Mouse (Mus musculus) CD4-positive naive resting alpha-beta T cell, adult 76 days (primary cell): ENCODE data around the gene Six4. TPM values are rescaled to one million over a fixed set of nuclear protein-coding genes. Genes with fewer than 3 reads are reported as not detected.

Experiments used
- total RNA-seq: library from RNA; stranded (reverse); gene quantifications from one replicate; pipeline ENCODE4 v1.2.4, GENCODE M21; 2023

Six4 gene
- total RNA-seq = 1.2 TPM

DNA sequence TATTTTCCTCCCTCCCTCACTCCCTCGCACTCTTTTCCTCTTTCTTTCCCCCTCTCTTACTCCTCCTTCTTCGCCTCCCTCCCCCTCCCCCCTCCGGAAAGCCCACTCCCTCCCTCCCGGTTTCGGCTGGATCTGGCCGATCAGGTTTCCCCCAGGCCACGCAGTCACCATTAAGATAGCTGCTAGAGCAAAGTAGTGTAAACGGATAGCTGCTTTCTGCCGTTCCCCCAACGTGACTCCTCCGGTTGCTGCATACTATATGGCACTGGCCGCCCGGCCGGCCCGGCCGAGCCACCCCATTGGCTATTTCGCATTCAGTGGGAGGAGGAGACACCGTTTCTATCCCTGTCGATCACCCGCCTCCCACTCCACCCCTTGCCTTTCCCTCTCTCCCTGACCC, at the start of gene Six4:
Gene Six4, minus strand, starts transcription at position 261 of the 400 bp plus-strand sequence.

DNA sequence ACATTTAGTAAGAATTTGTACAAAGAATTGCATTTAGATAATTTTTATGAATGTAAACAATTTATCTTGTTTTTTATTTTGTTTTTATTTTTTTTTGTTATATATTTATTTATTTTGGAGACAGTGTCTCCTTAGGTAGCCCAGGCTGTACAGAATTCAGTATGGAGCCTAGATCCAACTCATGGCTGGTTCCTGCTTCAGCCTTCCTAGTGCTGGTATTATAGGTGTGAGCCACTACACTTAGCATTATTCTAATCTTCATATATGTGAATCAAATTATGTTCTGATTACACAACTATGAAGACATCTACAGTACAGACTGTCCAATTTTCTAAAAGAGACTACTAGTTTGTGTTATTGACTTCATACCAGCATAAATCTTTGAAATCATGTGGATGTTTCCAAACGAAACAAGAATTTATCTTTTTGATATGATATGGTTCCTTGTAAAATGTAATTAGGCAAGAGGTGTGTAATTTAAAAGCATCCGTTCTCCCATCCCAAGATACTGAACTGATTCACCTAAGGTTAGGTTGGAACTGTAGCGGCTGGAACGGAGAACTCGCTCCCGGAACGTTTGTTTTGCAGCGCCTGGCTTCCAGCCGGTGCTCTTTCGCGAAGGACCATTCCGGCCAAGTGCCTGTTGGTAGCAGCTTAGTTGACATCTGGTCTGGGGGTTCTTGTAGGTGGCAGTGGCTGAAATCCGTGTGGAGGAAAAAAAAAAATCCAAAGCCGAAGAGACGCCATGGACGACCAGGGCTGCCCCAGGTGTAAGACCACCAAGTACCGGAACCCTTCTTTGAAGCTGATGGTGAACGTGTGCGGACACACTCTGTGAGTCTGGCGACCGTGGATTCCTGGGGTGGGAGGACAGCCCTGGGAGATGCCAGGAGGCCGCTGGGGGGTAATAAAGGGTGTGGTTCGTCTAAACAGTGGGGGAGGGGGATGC, 10.1 kb upstream of the Six4 start, which contains the start of gene Mnat1:
Gene Mnat1, plus strand, starts transcription at position 625 of the 949 bp plus-strand sequence.

DNA sequence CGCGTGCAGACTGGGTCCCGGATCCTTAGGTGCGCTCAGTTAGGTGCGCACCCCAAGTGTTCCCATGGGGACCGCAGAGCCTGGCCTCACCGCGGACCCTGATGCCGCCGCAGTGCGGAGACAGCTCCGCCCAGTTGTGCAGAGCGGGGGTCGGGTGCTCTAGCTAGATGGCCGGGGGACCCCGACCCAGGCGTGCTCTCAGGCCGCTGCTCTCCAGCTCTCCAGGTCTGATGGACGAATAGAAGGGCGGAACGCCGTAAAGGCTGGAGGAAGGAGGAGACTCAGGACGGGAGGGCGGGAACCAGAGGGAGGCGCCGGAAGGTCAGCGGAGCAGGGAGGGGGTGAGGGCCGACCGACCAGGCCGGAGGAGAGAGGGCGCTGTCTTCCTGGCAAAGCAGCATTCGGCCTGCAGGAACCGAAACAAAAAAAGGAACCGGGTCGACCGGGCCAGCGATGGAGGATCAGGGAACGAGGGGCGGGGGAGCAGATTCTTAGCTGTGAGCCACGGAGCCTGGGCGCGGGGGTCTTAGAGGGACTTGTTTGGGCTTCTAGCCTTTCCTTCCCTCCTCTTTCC, 59.5 kb downstream of the Six4 start, which contains the start of gene Six1:
Gene Six1, minus strand, starts transcription at position 220 of the 574 bp plus-strand sequence.

Other genes with a start within 250 kb of the Six4 start
- gene Six6, start 173.6 kb downstream of the Six4 start, total RNA-seq = not detected
- not detected for gene 4930447C04Rik, start 172.7 kb downstream of the Six4 start, total RNA-seq
- 0.94 TPM for gene Six1, start 59.6 kb downstream of the Six4 start, total RNA-seq
- gene Mnat1, start 10.3 kb upstream of the Six4 start, total RNA-seq = 25.3 TPM
- gene Trmt5, start 173.3 kb upstream of the Six4 start, total RNA-seq = 30.9 TPM
- 43.7 TPM for gene Slc38a6, start 173.3 kb upstream of the Six4 start, total RNA-seq